Mouse (Mus musculus) heart, embryonic 16.5 days (tissue): ENCODE measurements around the gene Fbxl13. TPM values are rescaled to one million over a fixed set of nuclear protein-coding genes. Genes with fewer than 3 reads are reported as not detected.

Experiments used
- ATAC-seq: fragments of 200-750 bp; cut with Nextera tagmentation; replicated peaks from 2 replicates; pipeline ENCODE4 v1.8.0; 2017; ENCODE audit warnings: moderate number of reproducible peaks; ENCODE audit not compliant: insufficient read depth, low FRiP score; ENCODE audit errors: extremely low read depth
- H3K27ac ChIP-seq: fragments of 300-500 bp; sonication (generic); 2 replicates; pipeline ENCODE4 v1.5.1; 2014; ENCODE audit warnings: mild to moderate bottlenecking, low read length, control low read depth, moderate library complexity
- H3K27me3 ChIP-seq: fragments of 300-500 bp; sonication (generic); 2 replicates; pipeline ENCODE4 v1.6.1; 2014; ENCODE audit warnings: low read length, mixed read lengths; ENCODE audit not compliant: control insufficient read depth, insufficient read depth
- H3K36me3 ChIP-seq: fragments of 300-500 bp; sonication (generic); 2 replicates; pipeline ENCODE4 v1.6.1; 2014; ENCODE audit not compliant: control insufficient read depth, insufficient read depth
- H3K4me1 ChIP-seq: fragments of 300-500 bp; sonication (generic); 2 replicates; pipeline ENCODE4 v1.6.1; 2014; ENCODE audit warnings: low read length, mixed read lengths; ENCODE audit not compliant: control insufficient read depth, insufficient read depth
- H3K4me2 ChIP-seq: fragments of 300-500 bp; sonication (generic); 2 replicates; pipeline ENCODE4 v1.6.1; 2014; ENCODE audit warnings: low read depth, mild to moderate bottlenecking, control low read depth, low read length
- H3K4me3 ChIP-seq: fragments of 300-500 bp; sonication (generic); 2 replicates; pipeline ENCODE4 v1.5.1; 2014; ENCODE audit warnings: mild to moderate bottlenecking, control low read depth, low read length
- H3K9ac ChIP-seq: fragments of 300-500 bp; sonication (generic); 2 replicates; pipeline ENCODE4 v1.6.1; 2014; ENCODE audit warnings: low read length, control low read depth
- H3K9me3 ChIP-seq: fragments of 300-500 bp; sonication (generic); replicated peaks from 2 replicates; pipeline ENCODE4 v1.6.1; 2016; ENCODE audit warnings: low read length; ENCODE audit not compliant: control insufficient read depth
- whole genome bisulfite sequencing: fragments of 180-500 bp; shearing (Covaris S2); extraction: QIAGEN DNeasy Blood & Tissue Kit; methylation state at CpG from one replicate; pipeline ENCODE4 v1.1.7; 2014; 5-methylcytosine and 5-hydroxymethylcytosine counted together
- polyA plus RNA-seq: library from polyadenylated mRNA; unstranded; fragments of >200 nt; fragmentation: Nextera tagmentation; extraction: Ambion mirVana; gene quantifications from 2 replicates; pipeline ENCODE4 v1.2.1, GENCODE M21; 2015

Gene Fbxl13
- polyA plus RNA-seq, 1 experiment from 2014 or later, result 0.30 TPM

- ATAC-seq, result no peak
- Histone ChIP-seq H3K4me3 (no peak overlapping the region), H3K4me1 (peaks cover 16% of the 10 kb centered on the region), H3K27ac (no peak overlapping the region), H3K27me3 (no peaks in the 10 kb centered on the region), H3K9ac (no peak overlapping the region), H3K9me3 (no peaks in the 10 kb centered on the region), H3K36me3 (peaks cover 6% of the 10 kb centered on the region; the same call in 1 of the 2 replicates), H3K4me2 (no peak overlapping the region)
- 83% methylated on average over 8 of the region's 8 CpGs for WGBS
Observed at GRCm38 (mm10) chr5:21485197-21485829, 160.1 kb downstream of the Fbxl13 start.

DNA sequence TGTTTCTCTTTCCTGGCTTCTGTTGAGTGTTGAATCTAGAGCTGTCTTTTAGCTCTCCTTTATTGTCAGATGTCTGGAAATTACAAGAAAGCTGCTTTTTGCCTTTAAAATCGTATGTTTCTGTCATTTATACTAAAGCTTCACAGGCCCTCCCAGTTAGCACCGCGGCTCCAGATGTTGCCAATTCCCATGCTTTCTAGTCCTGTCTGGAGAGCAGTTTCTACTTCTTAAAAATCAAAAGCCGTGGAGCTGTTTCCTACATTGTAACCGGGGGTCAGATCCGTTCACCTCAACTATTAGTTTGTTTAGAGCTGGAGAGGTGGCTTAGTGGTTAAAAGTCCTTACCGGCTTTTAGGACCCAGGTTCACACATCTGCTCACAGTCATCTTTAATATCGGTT lies 162.2 kb downstream of the Fbxl13 start:
- no peak overlapping the region for H3K4me3 ChIP-seq
- H3K4me1 ChIP-seq, result peaks cover 8% of the 10 kb centered on the region
- peaks cover 6% of the 10 kb centered on the region; the same call in 1 of the 2 replicates for H3K36me3 ChIP-seq
- ATAC-seq, result no peak
- H3K9ac ChIP-seq, result no peak overlapping the region
- no peaks in the 10 kb centered on the region for H3K9me3 ChIP-seq
- H3K27ac ChIP-seq, result no peak overlapping the region
- H3K27me3 ChIP-seq, result no peaks in the 10 kb centered on the region
- no peak overlapping the region for H3K4me2 ChIP-seq
- 80% methylated on average over 8 of the region's 8 CpGs for WGBS

GRCm38 (mm10) chr5:21482446-21483222 lies 162.8 kb downstream of the Fbxl13 start:
- no peak overlapping the region for H3K9ac ChIP-seq
- peaks cover 8% of the 10 kb centered on the region for H3K4me1 ChIP-seq
- ATAC-seq, result no peak
- H3K9me3 ChIP-seq, result no peaks in the 10 kb centered on the region
- H3K4me3 ChIP-seq, result no peak overlapping the region
- H3K27me3 ChIP-seq, result no peaks in the 10 kb centered on the region
- H3K36me3 ChIP-seq, result peaks cover 6% of the 10 kb centered on the region; the same call in 1 of the 2 replicates
- no peak overlapping the region; the same call in 1 of the 2 replicates for H3K27ac ChIP-seq
- 44% methylated on average over 11 of the region's 11 CpGs for WGBS
- H3K4me2 ChIP-seq, result no peak overlapping the region

GRCm38 (mm10) chr5:21481521-21481920 lies 163.9 kb downstream of the Fbxl13 start:
- Histone ChIP-seq H3K27ac (no peak overlapping the region), H3K27me3 (no peaks in the 10 kb centered on the region), H3K9ac (no peak overlapping the region), H3K4me1 (peaks cover 8% of the 10 kb centered on the region), H3K4me3 (no peak overlapping the region), H3K36me3 (peaks cover 6% of the 10 kb centered on the region; the same call in 1 of the 2 replicates), H3K4me2 (no peak overlapping the region), H3K9me3 (no peaks in the 10 kb centered on the region)
- no peak for ATAC-seq
- WGBS, result 82% methylated on average over 6 of the region's 6 CpGs

- H3K4me1 ChIP-seq, result peaks cover 8% of the 10 kb centered on the region
- H3K4me2 ChIP-seq, result no peak overlapping the region
- no peak overlapping the region for H3K27ac ChIP-seq
- H3K36me3 ChIP-seq, result peaks cover 8% of the 10 kb centered on the region; the same call in 1 of the 2 replicates
- no peak overlapping the region for H3K4me3 ChIP-seq
- H3K9ac ChIP-seq, result no peak overlapping the region
- no peak for ATAC-seq
- H3K27me3 ChIP-seq, result no peaks in the 10 kb centered on the region
- no peaks in the 10 kb centered on the region for H3K9me3 ChIP-seq
- 80% methylated on average over 5 of the region's 5 CpGs for WGBS
Observed at GRCm38 (mm10) chr5:21479746-21480145, 165.7 kb downstream of the Fbxl13 start.

DNA sequence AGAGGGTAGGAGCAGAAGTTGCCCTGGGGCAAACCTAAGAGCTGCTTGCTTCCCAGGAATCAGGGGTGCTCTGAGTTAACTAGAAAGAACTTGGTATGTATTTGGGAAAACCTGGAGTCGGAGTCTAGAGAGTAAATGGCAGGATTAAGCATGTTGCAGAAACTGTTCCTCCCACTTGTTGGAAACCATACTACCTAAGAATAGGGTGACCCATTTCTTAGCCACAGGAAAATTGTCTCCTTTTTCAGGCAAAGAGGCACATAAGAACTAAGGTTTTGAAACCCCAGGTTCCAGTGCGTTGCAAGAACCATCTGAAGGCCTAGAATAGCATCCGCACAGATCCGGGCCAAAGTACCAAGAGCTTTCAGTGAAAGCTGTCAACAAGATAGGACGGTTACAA lies 167.0 kb downstream of the Fbxl13 start:
- H3K4me3 ChIP-seq, result no peak overlapping the region
- peaks cover 8% of the 10 kb centered on the region for H3K4me1 ChIP-seq
- no peaks in the 10 kb centered on the region for H3K9me3 ChIP-seq
- H3K27ac ChIP-seq, result no peak overlapping the region
- peaks cover 8% of the 10 kb centered on the region; the same call in 1 of the 2 replicates for H3K36me3 ChIP-seq
- ATAC-seq, result no peak
- no peak overlapping the region for H3K4me2 ChIP-seq
- no peak overlapping the region for H3K9ac ChIP-seq
- 65% methylated on average over 5 of the region's 5 CpGs for WGBS
- no peaks in the 10 kb centered on the region for H3K27me3 ChIP-seq

GRCm38 (mm10) chr5:21468100-21468499 lies 177.3 kb downstream of the Fbxl13 start:
- WGBS, result 88% methylated on average over 12 of the region's 12 CpGs

GRCm38 (mm10) chr5:21467387-21467786 lies 178.0 kb downstream of the Fbxl13 start:
- WGBS, result 72% methylated on average over 7 of the region's 7 CpGs
- Histone ChIP-seq H3K9ac (no peak overlapping the region), H3K27ac (no peak overlapping the region), H3K27me3 (no peaks in the 10 kb centered on the region), H3K36me3 (no peaks in the 10 kb centered on the region), H3K4me3 (no peak overlapping the region), H3K4me1 (no peaks in the 10 kb centered on the region), H3K4me2 (no peak overlapping the region), H3K9me3 (no peaks in the 10 kb centered on the region)
- ATAC-seq, result no peak

More at GRCm38 (mm10) chr5:21468100-21468499, 177.3 kb downstream of the Fbxl13 start:
- Histone ChIP-seq H3K9me3 (no peaks in the 10 kb centered on the region), H3K4me2 (no peak overlapping the region), H3K27me3 (no peaks in the 10 kb centered on the region), H3K4me1 (no peaks in the 10 kb centered on the region), H3K4me3 (no peak overlapping the region), H3K36me3 (no peaks in the 10 kb centered on the region), H3K27ac (no peak overlapping the region), H3K9ac (no peak overlapping the region)
- ATAC-seq, result no peak
